Comparison of ENCODE assay signal across 16 mouse cellular contexts in the genomic region with DNA sequence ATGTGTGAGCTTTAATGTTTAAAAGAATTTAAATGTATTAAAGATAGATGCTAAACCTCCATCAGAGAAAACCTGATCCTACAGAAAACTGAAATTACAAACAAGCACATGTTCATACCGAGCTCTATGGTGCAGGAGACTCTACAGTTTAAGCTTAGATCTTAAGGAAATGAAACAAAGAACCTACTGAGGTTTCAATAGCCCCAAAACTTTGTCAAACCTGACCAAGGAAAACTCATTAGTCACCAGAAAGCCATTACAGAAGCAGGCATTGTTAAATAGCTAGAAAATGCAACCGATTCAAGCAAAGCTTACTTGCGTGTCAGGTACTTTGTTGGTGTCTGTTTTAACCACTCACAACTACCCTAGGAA. TPM values are rescaled to one million over a fixed set of nuclear protein-coding genes. Genes with fewer than 3 reads are reported as not detected.
DNase-seq lines count a peak whose midpoint lies in the region; ATAC-seq lines count a peak whose summit lies in the region.
"Had no signal": no experiment of that assay in that cellular context is flagged by ENCODE, and none has a peak within 500 bp of the region (broad histone marks: within the 10 kb centered on the region; RNA-seq: fewer than 3 reads in every experiment).

No protein-coding gene starts in this region.

- H3K4me2 ChIP-seq in intestine, embryonic 14.5 days (ENCODE audit: low read length), result no peak overlapping the region; the same call in 1 of the 2 replicates
- H3K4me2 ChIP-seq in stomach, embryonic 15.5 days, result no peak overlapping the region
- H3K4me2 ChIP-seq in kidney, embryonic 15.5 days, result no peak overlapping the region
- H3K4me2 ChIP-seq: embryonic facial prominence, embryonic 15.5 days; heart, embryonic 12.5 days; hindbrain, embryonic 15.5 days had no signal

- WGBS in intestine, embryonic 14.5 days, result 58% methylated on average over 3 of the region's 3 CpGs
- 57% methylated on average over 3 of the region's 3 CpGs for WGBS in stomach, embryonic 15.5 days
- WGBS in kidney, embryonic 15.5 days, result 59% methylated on average over 3 of the region's 3 CpGs

- peak overlapping the region; percentile 73 for H3K27ac ChIP-seq in intestine, embryonic 14.5 days (ENCODE audit: low read depth)
- peak overlapping the region; percentile 59; the same call in 1 of the 2 replicates for H3K27ac ChIP-seq in stomach, embryonic 15.5 days
- H3K27ac ChIP-seq in kidney, embryonic 15.5 days, result no peak overlapping the region
- H3K27ac ChIP-seq: embryonic facial prominence, embryonic 15.5 days; hindbrain, embryonic 10.5 days; hindbrain, embryonic 15.5 days had no signal

- no peaks in the 10 kb centered on the region for H3K27me3 ChIP-seq in intestine, embryonic 14.5 days (replicated peaks; ENCODE audit: control insufficient read depth, insufficient read depth, low read length)
- no peaks in the 10 kb centered on the region for H3K27me3 ChIP-seq in stomach, embryonic 15.5 days (replicated peaks)
- no peaks in the 10 kb centered on the region for H3K27me3 ChIP-seq in kidney, embryonic 15.5 days
- H3K27me3 ChIP-seq: embryonic facial prominence, embryonic 15.5 days; heart, embryonic 12.5 days; hindbrain, embryonic 15.5 days had no signal

- no peaks in the 10 kb centered on the region for H3K4me1 ChIP-seq in intestine, embryonic 14.5 days (replicated peaks; ENCODE audit: control insufficient read depth, insufficient read depth, low read length)
- peaks cover 4% of the 10 kb centered on the region; the same call in 1 of the 2 replicates for H3K4me1 ChIP-seq in stomach, embryonic 15.5 days
- H3K4me1 ChIP-seq in kidney, embryonic 15.5 days, result 0 out of 2 replicates have a peak, but pooled peaks cover 3% of the 10 kb centered on the region
- H3K4me1 ChIP-seq: embryonic facial prominence, embryonic 15.5 days; heart, embryonic 12.5 days; hindbrain, embryonic 10.5 days; hindbrain, embryonic 15.5 days had no signal

- ATAC-seq in intestine, embryonic 14.5 days (replicated peaks; ENCODE audit: low FRiP score, low TSS enrichment, low read depth), result peak; percentile 67
- peak; percentile 45 for ATAC-seq in megakaryocyte, adult 5-6 weeks (ENCODE audit: poor library complexity, severe bottlenecking)
- ATAC-seq in stomach, embryonic 15.5 days (ENCODE audit: insufficient read depth, low FRiP score, low read depth), result peak; percentile 33; the same call in 1 of the 2 replicates
- no peak for ATAC-seq in kidney, embryonic 15.5 days (replicated peaks; ENCODE audit: low FRiP score)
- ATAC-seq: forebrain, embryonic 16.5 days had no signal

- no peak overlapping the region for H3K9ac ChIP-seq in intestine, embryonic 14.5 days (ENCODE audit: low read length)
- no peak overlapping the region for H3K9ac ChIP-seq in stomach, embryonic 15.5 days
- H3K9ac ChIP-seq in kidney, embryonic 15.5 days, result no peak overlapping the region
- H3K9ac ChIP-seq: embryonic facial prominence, embryonic 15.5 days; heart, embryonic 12.5 days; hindbrain, embryonic 15.5 days had no signal

- H3K36me3 ChIP-seq in intestine, embryonic 14.5 days (ENCODE audit: control insufficient read depth, insufficient read depth, low read length), result no peaks in the 10 kb centered on the region
- no peaks in the 10 kb centered on the region for H3K36me3 ChIP-seq in stomach, embryonic 15.5 days
- no peaks in the 10 kb centered on the region for H3K36me3 ChIP-seq in kidney, embryonic 15.5 days
- H3K36me3 ChIP-seq: embryonic facial prominence, embryonic 15.5 days; heart, embryonic 12.5 days; hindbrain, embryonic 10.5 days; hindbrain, embryonic 15.5 days had no signal

- no peak for DNase-seq in intestine, embryonic 14.5 days (ENCODE audit: low spot score)
- no peak for DNase-seq in ovary, adult 18-20 months (ENCODE audit: low spot score)
- no peak for DNase-seq in testis, postnatal 14 days (ENCODE audit: low spot score)
- DNase-seq: adrenal gland, adult 8-10 months; cerebellum, adult 11 months; cerebellum, adult 8-10 months; gastrocnemius, postnatal 10 days had no signal

- no peak overlapping the region for H3K4me3 ChIP-seq in intestine, embryonic 14.5 days (ENCODE audit: low read depth, low read length)
- H3K4me3 ChIP-seq in stomach, embryonic 15.5 days (replicated peaks), result no peak overlapping the region
- no peak overlapping the region for H3K4me3 ChIP-seq in kidney, embryonic 15.5 days (replicated peaks)
- H3K4me3 ChIP-seq: embryonic facial prominence, embryonic 15.5 days; erythroblast, embryonic 14.5 days; heart, embryonic 12.5 days; hindbrain, embryonic 10.5 days; hindbrain, embryonic 15.5 days had no signal

- no peaks in the 10 kb centered on the region for H3K9me3 ChIP-seq in intestine, embryonic 14.5 days (ENCODE audit: control insufficient read depth, low read length)
- no peaks in the 10 kb centered on the region for H3K9me3 ChIP-seq in stomach, embryonic 15.5 days
- H3K9me3 ChIP-seq in kidney, embryonic 15.5 days (replicated peaks), result no peaks in the 10 kb centered on the region
- H3K9me3 ChIP-seq: embryonic facial prominence, embryonic 15.5 days; heart, embryonic 12.5 days; hindbrain, embryonic 10.5 days; hindbrain, embryonic 15.5 days had no signal

RNA-seq across cellular contexts. Expression of a gene that starts 45.5 kb away (rescaled TPM):
- polyA plus RNA-seq in intestine, embryonic 14.5 days (2014; fragmentation: Nextera tagmentation; extraction: Ambion mirVana), result 3.9 TPM in 2 replicates
- 0.18 TPM in 1 of 2 replicates, not detected in the other for total RNA-seq in megakaryocyte, adult 5-6 weeks (2015)
- total RNA-seq in megakaryocyte, adult 5-6 weeks (2017), result 0.15 and 0.20 TPM in 2 replicates
- polyA plus RNA-seq in stomach, embryonic 15.5 days (2015; fragmentation: Nextera tagmentation; extraction: Ambion mirVana), result 2.1 and 2.4 TPM in 2 replicates
- polyA plus RNA-seq in kidney, embryonic 15.5 days (2015; fragmentation: Nextera tagmentation; extraction: Ambion mirVana), result 2.5 and 3.4 TPM in 2 replicates
- polyA plus RNA-seq: erythroblast, embryonic 14.5 days had no signal
